Mouse (Mus musculus): ENCODE measurements around the gene B230118H07Rik. TPM values are rescaled to one million over a fixed set of nuclear protein-coding genes. Genes with fewer than 3 reads are reported as not detected.

B230118H07Rik gene
- polyA plus RNA-seq, 1 experiment from 2014 or later, result 75.1 TPM

DNA sequence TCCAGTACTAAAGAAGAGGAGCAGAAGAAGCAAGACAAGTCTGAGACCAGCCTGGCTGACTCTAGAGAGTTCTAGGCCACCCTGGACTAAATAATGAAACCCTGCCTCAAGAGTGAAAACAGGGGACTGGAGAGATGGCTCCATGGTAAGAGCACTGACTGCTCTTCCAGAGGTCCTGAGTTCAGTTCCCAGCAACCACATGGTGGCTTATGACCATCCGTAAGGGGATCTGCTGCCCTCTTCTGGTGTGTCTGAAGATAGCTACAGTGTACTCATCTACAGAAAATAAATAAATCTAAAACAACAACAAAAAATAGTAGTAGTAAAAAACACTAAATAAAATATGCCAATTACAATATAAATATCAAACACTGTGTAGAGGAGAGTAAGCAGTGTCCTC is 3.5 kb downstream of the B230118H07Rik start:
- ATAC-seq (replicated peaks; ENCODE audit: low FRiP score, low read depth), result no peak
- 96% methylated on average over 1 of the region's 1 CpGs for whole genome bisulfite sequencing
- Histone ChIP-seq H3K4me1 (replicated peaks; ENCODE audit: insufficient read depth, low read length) (no peaks in the 10 kb centered on the region), H3K9ac (ENCODE audit: low read depth, low read length) (no peak overlapping the region), H3K36me3 (ENCODE audit: insufficient read depth, low read length) (no peaks in the 10 kb centered on the region), H3K9me3 (replicated peaks; ENCODE audit: low read length) (no peaks in the 10 kb centered on the region), H3K27me3 (ENCODE audit: insufficient read depth, low read length) (no peaks in the 10 kb centered on the region), H3K27ac (no peak overlapping the region), H3K4me3 (replicated peaks; ENCODE audit: low read depth, low read length) (no peak overlapping the region), H3K4me2 (ENCODE audit: low read length) (no peak overlapping the region)
- no peak for DNase-seq (ENCODE audit: low spot score)
- TF ChIP-seq CTCF (IDR thresholded peaks at IDR 0.05; ENCODE audit: low read depth), result no peak

DNA sequence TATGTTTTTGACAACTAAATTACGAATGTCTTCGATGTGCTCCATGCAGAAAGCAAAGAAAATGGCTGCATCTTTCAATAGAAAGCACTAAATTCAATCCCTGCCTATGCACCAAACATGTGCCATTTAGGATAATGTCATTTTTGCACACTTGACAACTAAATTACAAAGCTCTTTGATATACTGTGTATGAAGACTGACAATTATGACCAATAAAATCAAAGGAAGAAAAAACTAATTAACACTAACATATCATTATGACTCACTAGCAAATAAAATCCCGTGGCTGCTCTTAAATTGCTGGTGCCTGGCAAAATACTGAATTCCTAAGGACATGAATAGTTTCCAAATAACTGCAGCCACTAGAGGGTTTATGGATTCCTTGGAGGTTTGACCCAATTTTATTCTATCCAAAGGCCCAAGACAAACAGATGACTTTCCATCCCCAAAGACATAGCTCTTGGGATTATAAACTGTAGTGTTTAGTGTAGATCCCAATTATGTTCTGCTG is 9.4 kb downstream of the B230118H07Rik start:
- 72% methylated on average over 3 of the region's 3 CpGs for WGBS
- no peak overlapping the region for H3K27ac ChIP-seq
- no peak for DNase-seq (ENCODE audit: low spot score)

DNA sequence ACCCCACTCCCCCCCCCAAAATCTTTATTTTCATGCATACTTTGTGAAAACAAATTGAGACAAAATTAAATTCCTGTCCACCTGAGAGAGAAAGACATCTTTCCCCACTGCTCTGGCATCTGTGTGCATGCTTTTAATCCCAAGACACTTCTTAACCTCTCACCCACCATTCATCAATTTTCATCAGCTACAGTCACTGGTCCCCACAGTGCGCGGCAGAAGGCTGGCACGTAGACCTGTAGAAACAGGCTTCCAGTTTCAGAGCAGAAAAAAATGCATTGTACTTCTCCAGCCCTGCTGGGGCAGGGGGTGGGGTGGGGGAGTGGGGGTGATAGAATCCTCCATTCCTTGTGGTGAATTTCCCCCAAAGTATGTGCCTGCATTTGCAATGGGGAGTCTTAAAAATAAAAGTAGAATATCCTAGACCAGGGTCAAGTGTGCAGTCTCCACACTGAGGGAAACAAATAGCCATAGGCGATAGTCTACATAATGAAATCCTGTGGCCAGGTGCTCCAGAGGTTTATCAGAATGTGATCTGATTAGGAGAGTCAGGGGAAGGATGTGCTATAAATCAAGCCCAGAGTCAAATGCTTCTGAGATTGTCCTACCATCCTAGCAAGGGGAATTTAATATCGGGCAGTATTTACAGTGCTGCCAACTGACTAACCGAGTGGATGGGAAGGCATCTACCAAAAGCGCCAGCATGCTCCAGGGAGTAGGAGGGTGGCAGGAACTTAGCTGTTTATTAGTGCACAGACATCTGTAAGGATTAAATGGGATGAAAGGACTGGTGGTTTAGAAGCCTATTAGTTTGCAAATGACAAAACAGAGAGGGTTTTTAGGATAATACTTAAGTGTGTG is 10.1 kb downstream of the B230118H07Rik start:
- Histone ChIP-seq H3K9ac (ENCODE audit: low read depth, low read length) (no peak overlapping the region), H3K27me3 (ENCODE audit: insufficient read depth, low read length) (no peaks in the 10 kb centered on the region), H3K4me1 (replicated peaks; ENCODE audit: insufficient read depth, low read length) (no peaks in the 10 kb centered on the region), H3K4me2 (ENCODE audit: low read length) (no peak overlapping the region), H3K27ac (no peak overlapping the region), H3K4me3 (replicated peaks; ENCODE audit: low read depth, low read length) (no peak overlapping the region), H3K9me3 (replicated peaks; ENCODE audit: low read length) (no peaks in the 10 kb centered on the region), H3K36me3 (ENCODE audit: insufficient read depth, low read length) (no peaks in the 10 kb centered on the region)
- no peak for TF ChIP-seq CTCF (IDR thresholded peaks at IDR 0.05; ENCODE audit: low read depth)
- no peak for DNase-seq (ENCODE audit: low spot score)
- WGBS, result 30% methylated on average over 7 of the region's 7 CpGs
- ATAC-seq (replicated peaks; ENCODE audit: low FRiP score, low read depth), result no peak

More for the DNA sequence above, 9.4 kb downstream of the B230118H07Rik start:
- H3K9me3 ChIP-seq (replicated peaks; ENCODE audit: low read length), result no peaks in the 10 kb centered on the region
- H3K4me3 ChIP-seq (replicated peaks; ENCODE audit: low read depth, low read length), result no peak overlapping the region
- TF ChIP-seq CTCF (IDR thresholded peaks at IDR 0.05; ENCODE audit: low read depth), result no peak
- no peaks in the 10 kb centered on the region for H3K27me3 ChIP-seq (ENCODE audit: insufficient read depth, low read length)
- ATAC-seq (replicated peaks; ENCODE audit: low FRiP score, low read depth), result no peak
- no peaks in the 10 kb centered on the region for H3K36me3 ChIP-seq (ENCODE audit: insufficient read depth, low read length)
- H3K9ac ChIP-seq (ENCODE audit: low read depth, low read length), result no peak overlapping the region
- H3K4me2 ChIP-seq (ENCODE audit: low read length), result no peak overlapping the region
- no peaks in the 10 kb centered on the region for H3K4me1 ChIP-seq (replicated peaks; ENCODE audit: insufficient read depth, low read length)

DNA sequence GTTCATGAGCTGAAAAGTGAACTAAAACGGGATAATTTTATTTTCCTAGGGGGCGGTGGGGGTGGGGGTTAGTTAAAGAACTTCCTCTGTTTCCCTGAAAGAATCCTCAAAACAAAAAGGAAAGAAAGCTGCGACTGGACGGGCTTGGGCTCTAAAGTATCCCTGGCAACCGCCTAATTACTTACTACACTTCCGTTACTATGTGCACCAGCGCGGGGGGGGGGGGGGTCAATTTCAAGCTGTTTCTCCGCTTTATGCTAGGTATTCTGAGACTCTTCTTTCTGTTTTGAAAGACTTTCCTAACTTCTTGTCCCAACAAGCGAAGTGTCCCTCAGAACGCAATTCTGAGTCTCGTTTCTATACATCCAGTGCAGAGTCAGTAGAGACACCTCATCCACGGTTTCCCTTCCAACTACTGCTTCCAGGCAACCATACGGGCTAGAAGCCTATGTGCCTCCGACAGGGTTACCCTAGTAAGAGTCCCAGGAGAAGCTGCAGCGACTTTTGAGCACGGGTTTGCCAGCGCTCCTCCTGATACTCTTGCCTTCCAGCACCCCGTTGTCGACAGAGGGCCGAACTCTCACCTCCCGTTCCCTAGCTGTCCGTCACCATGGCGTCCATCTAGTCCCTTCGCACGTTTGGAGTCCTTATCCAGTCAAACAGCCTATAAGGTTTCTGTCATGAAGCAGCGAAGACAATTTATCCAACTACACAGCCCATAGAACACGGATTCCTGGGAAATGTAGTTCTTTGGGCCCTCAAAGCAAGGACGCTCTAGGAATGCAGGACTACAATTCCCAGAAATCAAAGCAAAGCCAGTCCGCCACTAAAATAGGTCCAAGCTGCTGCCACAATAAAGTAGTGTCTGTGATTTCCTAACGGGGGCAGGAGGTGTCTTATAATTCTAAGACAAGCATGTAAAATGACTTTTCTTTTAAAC is 20.8 kb downstream of the B230118H07Rik start:
- H3K4me1 ChIP-seq (replicated peaks; ENCODE audit: insufficient read depth, low read length), result no peaks in the 10 kb centered on the region
- H3K9me3 ChIP-seq (replicated peaks; ENCODE audit: low read length), result no peaks in the 10 kb centered on the region
- peak overlapping the region; percentile 67 for H3K4me2 ChIP-seq (ENCODE audit: low read length)
- H3K27ac ChIP-seq, result peak overlapping the region; percentile 85
- 1% methylated on average over 31 of the region's 31 CpGs for WGBS
- no peaks in the 10 kb centered on the region for H3K36me3 ChIP-seq (ENCODE audit: insufficient read depth, low read length)
- TF ChIP-seq CTCF (IDR thresholded peaks at IDR 0.05; ENCODE audit: low read depth), result no peak
- no peaks in the 10 kb centered on the region for H3K27me3 ChIP-seq (ENCODE audit: insufficient read depth, low read length)
- peak overlapping the region; percentile 81 for H3K4me3 ChIP-seq (replicated peaks; ENCODE audit: low read depth, low read length)
- DNase-seq (ENCODE audit: low spot score), result peak; percentile 98
- H3K9ac ChIP-seq (ENCODE audit: low read depth, low read length), result peak overlapping the region; percentile 64
- peak; percentile 99 for ATAC-seq (replicated peaks; ENCODE audit: low FRiP score, low read depth)

DNA sequence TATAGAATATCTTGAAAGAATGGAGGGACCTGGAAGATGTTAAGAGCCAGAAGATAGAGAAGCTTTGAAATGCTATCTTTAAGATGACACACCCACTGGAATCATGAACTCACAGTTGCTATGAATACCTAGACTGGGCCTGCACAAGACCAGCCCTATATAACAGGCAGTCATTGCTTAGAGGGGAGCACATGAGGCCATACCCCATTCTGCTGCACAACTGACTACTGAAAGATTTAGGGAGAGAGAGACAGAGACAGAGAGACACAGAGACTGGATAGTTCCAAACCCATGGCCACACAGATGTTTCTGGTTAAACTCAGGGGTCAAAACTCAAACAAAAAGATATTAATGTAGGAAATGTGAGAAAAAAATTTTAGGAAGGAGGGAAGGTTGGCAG is 22.1 kb downstream of the B230118H07Rik start:
- H3K4me2 ChIP-seq (ENCODE audit: low read length), result no peak overlapping the region
- no peak for TF ChIP-seq CTCF (IDR thresholded peaks at IDR 0.05; ENCODE audit: low read depth)
- no peak overlapping the region for H3K4me3 ChIP-seq (replicated peaks; ENCODE audit: low read depth, low read length)
- H3K27ac ChIP-seq, result no peak overlapping the region
- no peaks in the 10 kb centered on the region for H3K4me1 ChIP-seq (replicated peaks; ENCODE audit: insufficient read depth, low read length)
- ATAC-seq (replicated peaks; ENCODE audit: low FRiP score, low read depth) (no peak), DNase-seq (ENCODE audit: low spot score) (no peak)
- H3K36me3 ChIP-seq (ENCODE audit: insufficient read depth, low read length), result no peaks in the 10 kb centered on the region
- no peaks in the 10 kb centered on the region for H3K27me3 ChIP-seq (ENCODE audit: insufficient read depth, low read length)
- no peak overlapping the region for H3K9ac ChIP-seq (ENCODE audit: low read depth, low read length)
- no peaks in the 10 kb centered on the region for H3K9me3 ChIP-seq (replicated peaks; ENCODE audit: low read length)

DNA sequence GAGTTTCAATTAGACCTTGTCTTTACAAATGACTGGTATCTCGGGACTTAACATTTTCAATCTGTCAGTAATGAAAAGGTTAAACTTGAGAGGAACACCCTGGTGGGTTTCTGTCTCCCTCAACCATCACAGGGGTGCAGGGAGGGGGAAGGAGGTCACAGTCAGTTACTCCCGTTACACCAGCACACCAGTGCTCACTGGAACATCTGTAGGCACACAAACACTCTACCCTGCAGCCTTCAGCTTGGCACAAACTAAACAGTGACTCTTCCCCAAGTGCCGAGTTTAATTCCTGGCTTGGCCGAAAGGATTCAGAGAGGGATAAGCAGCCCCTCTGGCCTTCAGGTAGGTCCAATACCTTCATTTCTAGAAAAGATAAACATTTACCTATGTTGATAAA is 24.8 kb downstream of the B230118H07Rik start, which contains the start of gene Rag2:
Gene Rag2 (plus strand): TSS at position 193 of the 400 bp plus-strand sequence.
- H3K27ac ChIP-seq, result no peak within 1 kb of the TSS
- TF ChIP-seq CTCF (IDR thresholded peaks at IDR 0.05; ENCODE audit: low read depth), result no peak
- WGBS, result 44% methylated on average over 4 of the region's 4 CpGs
- no peaks in the 10 kb centered on the region for H3K36me3 ChIP-seq (ENCODE audit: insufficient read depth, low read length)
- ATAC-seq (replicated peaks; ENCODE audit: low FRiP score, low read depth) (no peak), DNase-seq (ENCODE audit: low spot score) (no peak)
- no peak within 1 kb of the TSS for H3K4me2 ChIP-seq (ENCODE audit: low read length)
- H3K27me3 ChIP-seq (ENCODE audit: insufficient read depth, low read length), result no peaks in the 10 kb centered on the region
- no peak within 1 kb of the TSS for H3K4me3 ChIP-seq (replicated peaks; ENCODE audit: low read depth, low read length)
- no peaks in the 10 kb centered on the region for H3K9me3 ChIP-seq (replicated peaks; ENCODE audit: low read length)
- H3K4me1 ChIP-seq (replicated peaks; ENCODE audit: insufficient read depth, low read length), result no peaks in the 10 kb centered on the region
- H3K9ac ChIP-seq (ENCODE audit: low read depth, low read length), result no peak within 1 kb of the TSS

Measured in kidney, postnatal 0 days (tissue).